Mouse (Mus musculus) adrenal gland, postnatal 10 days (tissue): ENCODE results near the gene Pik3r4. TPM values are rescaled to one million over a fixed set of nuclear protein-coding genes. Genes with fewer than 3 reads are reported as not detected.
"Not testable (repeated sequence)": the region's sequence is repeated elsewhere in the genome, so short reads cannot be mapped to it uniquely, and the experiment has no call there.

ENCODE experiments used
- DNase-seq: peaks from one replicate; pipeline ENCODE4 v3.0.0; 2021; ENCODE audit warnings: mixed read lengths
- long read RNA-seq, 2 experiments: library from polyadenylated mRNA; stranded (forward); transcript quantifications; one replicate each; pipeline ENCODE4 v2.0.0; 2021
- total RNA-seq, 2 experiments: library from RNA; stranded (reverse); gene quantifications; 2 replicates each; pipeline ENCODE4 v1.2.3; 2021

Gene Pik3r4
- total RNA-seq = 10 to 100 TPM; 26.3 to 33.5 TPM
- long read RNA-seq, experiment 1, full-length matches to known transcripts = 8 of 11 reads
- long read RNA-seq, experiment 1, partial matches to known transcripts = 3 of 11 reads
- long read RNA-seq, experiment 1, other reads (novel, unspliced or antisense) = 0 of 11 reads
- long read RNA-seq, experiment 2, full-length matches to known transcripts = 2 of 4 reads
- long read RNA-seq, experiment 2, partial matches to known transcripts = 2 of 4 reads
- long read RNA-seq, experiment 2, other reads (novel, unspliced or antisense) = 0 of 4 reads

GRCm38 (mm10) chr9:105642460-105643371, at the start of gene Pik3r4:
Pik3r4 (plus strand) TSS chr9:105642978.
- DNase-seq = peak; percentile 89

DNA sequence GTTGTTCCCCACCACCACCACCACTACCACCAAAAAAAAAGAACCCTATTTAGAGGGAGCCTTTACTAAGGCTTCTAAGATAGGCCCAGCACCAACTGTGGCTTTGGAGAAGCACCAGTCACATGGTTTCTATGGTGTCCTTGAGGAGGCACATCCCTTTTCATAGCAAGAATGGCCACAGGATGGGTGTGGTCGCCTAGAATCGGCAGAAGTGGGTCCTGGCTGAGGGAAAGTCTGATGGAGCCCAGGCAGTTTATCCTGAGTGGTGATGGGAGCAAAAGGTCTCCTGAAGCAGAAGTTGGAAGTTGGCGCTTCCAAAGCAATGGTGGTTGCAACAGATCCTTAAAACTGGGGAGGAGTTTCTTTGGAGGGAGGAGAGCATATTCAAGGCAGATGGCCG, 43.9 kb upstream of the Pik3r4 start:
- DNase-seq = no peak

- no peak for DNase-seq
Observed at GRCm38 (mm10) chr9:105611980-105612771, 30.6 kb upstream of the Pik3r4 start.

DNA sequence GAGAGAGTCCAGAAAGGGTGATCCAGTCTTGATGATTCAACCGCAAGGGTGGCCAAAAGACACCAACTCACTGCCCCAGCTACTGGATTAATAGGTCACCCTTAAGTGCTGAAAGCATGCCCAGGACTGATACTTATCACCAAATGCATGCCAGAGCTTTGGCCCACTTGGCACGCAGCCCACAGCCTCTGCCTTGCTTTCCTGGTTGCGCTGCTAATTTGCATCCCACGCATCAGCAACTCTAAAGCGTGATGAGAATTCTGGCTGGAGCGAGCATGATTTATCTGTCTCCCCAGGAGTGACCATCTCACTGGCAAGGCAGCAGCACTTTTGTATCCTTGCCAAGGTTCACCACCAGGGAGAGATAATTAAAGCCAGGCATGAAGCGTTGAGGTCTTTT, 29.9 kb upstream of the Pik3r4 start:
- peak; percentile 33 for DNase-seq

DNA sequence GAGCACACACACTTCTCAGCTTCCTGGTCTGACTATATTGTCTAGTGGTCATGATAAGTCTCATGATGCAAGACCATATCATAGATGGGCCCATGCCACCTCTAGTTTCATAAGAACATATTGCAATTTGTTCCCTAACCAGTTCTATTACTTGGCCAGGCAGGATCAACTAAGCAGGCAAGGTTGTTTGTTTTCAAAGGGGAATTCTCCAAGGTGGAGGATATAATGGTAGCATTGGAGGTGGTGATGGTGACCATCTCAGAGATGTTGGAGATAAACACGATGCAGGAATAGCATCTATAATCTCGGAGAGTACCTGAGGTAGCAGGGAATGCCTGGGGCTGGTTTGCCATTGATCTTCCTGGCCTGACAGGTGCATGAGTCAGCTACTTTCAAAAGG, 26.8 kb upstream of the Pik3r4 start:
- no peak for DNase-seq

- peak; percentile 82 for DNase-seq
Observed at GRCm38 (mm10) chr9:105617274-105617673, 25.5 kb upstream of the Pik3r4 start.

DNA sequence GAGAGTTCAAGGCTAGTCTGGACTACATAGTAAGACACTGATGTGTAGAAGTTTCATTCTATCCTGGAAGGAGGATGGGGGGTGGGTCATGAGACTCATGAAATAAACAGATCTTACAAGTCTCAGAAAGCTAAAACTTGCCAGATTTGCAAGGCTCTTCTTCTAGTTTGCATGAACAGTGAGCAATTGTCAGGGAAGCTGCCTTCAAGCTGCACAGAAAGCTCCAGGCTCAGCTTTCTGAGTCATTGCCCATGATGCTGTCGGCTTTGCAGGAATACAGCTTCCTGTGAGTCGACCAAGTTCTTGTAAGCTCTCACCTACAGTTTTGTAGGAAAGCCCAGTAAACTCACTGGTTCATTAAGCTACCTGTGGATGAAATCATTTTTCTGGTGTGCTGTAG, 8.8 kb upstream of the Pik3r4 start:
- DNase-seq = no peak

- not testable (repeated sequence) for DNase-seq
Observed at GRCm38 (mm10) chr9:105641377-105641776, 1.4 kb upstream of the Pik3r4 start.

GRCm38 (mm10) chr9:105656189-105656588, 13.4 kb downstream of the Pik3r4 start:
- DNase-seq = no peak

- no peak for DNase-seq
Observed at GRCm38 (mm10) chr9:105658216-105658615, 15.4 kb downstream of the Pik3r4 start.

DNA sequence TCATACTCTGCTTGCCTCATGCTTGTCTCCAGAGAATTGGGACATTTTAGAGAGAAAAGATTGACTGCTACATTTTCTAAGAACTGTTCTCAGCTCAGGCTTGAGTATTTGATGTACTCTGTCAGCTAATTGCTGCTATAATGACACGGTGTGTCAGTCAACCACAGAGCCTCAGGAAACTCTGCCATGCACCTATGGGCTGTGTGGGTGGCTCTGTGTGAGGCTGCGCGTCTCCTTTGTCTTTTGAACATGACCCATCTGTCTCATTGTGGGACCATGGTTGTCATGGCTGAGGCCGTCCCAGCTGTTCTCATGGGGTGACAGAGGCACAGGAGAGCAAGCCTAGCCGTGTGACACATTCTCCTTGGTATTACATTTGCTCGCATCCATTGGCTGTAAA, 17.1 kb downstream of the Pik3r4 start:
- DNase-seq = no peak

DNA sequence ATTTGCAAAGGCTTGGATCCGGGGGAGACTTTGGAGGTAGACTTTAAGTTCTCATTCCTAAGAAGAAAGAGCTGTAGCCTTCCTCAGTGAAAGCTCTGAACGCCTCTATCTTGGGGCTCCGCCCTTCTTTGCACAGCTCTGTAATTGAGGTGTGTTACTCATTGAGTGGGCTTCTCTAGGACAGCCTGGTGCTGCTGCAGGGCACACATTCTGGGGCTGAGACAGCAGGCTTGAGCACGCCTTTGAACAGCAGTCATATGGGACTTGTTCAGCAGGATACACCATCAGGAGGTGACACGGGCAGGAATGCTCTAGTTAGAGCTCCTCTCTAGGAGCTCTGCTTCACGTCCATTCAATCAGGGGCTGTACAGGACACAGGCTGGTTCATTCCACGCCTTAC, 22.5 kb downstream of the Pik3r4 start:
- DNase-seq = no peak

DNA sequence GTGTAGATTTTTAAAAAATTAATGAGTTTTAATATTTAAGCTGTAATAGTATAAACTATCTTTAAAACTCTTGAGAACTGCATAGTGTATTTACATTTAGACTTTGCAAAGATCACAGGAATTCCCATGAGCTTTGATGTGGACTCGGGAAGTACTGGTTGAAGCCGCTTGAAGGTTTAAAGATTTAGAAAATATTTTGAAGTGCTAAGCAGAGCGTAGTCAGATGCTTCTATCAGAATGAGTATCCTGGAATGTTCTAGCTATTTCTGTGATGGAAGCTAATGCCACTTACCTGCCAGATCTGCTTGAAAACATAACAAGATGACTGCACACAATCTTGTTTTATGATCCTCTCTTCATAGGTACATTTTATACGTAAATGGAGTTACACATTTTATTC, 28.1 kb downstream of the Pik3r4 start:
- DNase-seq = no peak

- no peak for DNase-seq
Observed at GRCm38 (mm10) chr9:105672032-105672431, 29.3 kb downstream of the Pik3r4 start.

DNA sequence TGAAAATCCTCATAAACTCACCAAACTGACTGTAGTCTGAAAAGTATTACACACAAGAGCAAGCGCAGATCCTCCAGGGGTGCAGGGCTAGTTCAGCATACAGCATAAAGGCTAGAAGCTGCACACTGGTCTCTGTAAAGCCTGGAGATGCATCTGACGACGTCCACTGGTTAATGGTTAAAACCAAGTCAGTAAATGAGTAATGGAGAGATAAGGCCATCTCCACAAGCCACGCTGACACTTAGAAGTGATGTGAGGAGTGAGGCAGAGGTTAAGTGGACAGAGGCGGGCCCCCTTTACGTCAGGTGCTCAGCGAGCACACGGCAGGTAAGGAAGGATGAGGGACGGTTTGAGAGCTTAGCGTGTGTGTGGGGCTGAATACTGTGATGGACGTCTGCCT, 33.2 kb downstream of the Pik3r4 start:
- DNase-seq = no peak

GRCm38 (mm10) chr9:105681386-105681785, 38.6 kb downstream of the Pik3r4 start:
- no peak for DNase-seq

DNA sequence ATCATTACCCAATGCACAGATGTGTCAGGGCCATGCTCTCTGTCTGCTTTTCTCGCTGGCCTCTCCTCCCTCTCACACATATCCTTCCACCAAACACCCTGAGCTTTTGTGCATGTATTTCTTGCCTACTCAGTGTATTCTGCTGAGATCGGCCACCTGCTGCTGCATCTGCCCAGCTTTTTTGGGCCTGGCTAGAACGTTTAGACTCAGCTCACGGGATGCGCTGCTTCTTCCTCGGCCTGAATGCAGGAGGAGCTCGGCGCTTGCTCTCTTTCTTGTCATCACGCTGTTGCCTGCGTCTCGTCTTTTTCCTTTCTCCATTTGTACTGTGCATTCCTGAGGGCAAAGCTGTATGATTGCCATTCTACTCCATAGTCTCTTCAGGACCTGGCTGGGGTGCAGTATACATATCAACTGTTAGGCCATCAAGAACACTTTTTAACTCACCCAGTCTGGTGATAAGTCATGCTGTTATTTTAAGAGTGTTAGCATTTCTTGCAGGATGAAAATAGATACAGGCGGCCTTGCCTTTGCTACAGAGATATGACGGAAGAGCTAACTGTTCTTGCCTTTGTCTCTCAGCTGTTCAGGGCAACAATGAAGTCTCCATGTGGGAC, 41.9 kb downstream of the Pik3r4 start:
- DNase-seq = no peak

DNA sequence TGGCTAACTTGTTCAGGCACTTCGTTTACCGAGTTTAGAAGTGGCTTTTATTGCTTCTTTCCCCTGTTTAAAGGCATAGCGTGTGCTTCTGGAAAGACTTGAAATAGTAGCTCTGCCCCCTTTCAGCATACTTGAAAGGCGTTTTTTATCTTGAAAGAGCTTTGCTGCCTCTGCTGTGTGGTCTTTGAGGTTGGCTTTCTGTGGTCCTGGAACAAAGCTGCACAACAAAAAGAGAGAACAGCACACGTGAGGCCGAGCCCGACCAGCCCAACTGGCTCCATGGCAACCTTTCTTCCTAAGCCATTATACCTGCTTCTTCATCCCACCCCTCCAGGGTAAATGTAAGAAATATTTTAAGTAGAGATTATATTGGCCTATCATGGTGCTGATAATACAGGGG, 46.7 kb downstream of the Pik3r4 start:
- no peak for DNase-seq

GRCm38 (mm10) chr9:105692472-105692871, 49.7 kb downstream of the Pik3r4 start:
- DNase-seq = no peak

DNA sequence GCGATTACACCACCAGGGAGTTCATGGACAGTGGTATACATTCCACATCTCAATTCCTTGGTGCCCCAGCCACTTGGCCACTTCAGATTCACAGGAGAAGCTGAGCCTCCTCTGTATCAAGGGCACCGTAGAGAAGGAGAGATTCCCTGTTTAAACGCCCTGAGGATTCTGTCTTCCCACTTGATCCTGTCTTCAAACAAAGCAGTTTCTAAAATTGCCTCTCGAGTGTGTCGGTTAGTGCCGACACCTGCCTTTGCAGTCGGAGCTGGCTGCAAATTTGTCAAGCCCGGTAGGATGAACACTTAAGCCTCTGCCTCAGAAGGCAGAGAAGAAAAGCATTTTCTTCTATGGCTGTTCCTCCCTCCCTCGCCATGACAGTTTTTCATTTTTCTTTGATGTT, 50.3 kb downstream of the Pik3r4 start:
- no peak for DNase-seq

GRCm38 (mm10) chr9:105693854-105694253, 51.1 kb downstream of the Pik3r4 start:
- DNase-seq = peak; percentile 95
